Mouse (Mus musculus) hematopoietic stem cell, adult 5-6 weeks (primary cell): Measurements from ENCODE around the gene Usp51. TPM values are rescaled to one million over a fixed set of nuclear protein-coding genes. Genes with fewer than 3 reads are reported as not detected.
A peak's percentile ranks its signal among the peaks of the same experiment; 100 is the strongest.
"Not testable (repeated sequence)": the region's sequence is repeated elsewhere in the genome, so short reads cannot be mapped to it uniquely, and the experiment has no call there.

Source experiments
- ATAC-seq, 2 experiments: fragments of 125-278 bp in 1 of 2; replicated peaks in 1 of 2; 2 replicates each; pipeline ENCODE4 v1.8.0; 2016 to 2017; ENCODE audit warnings: inconsistent platforms in 2 of 2, mild to moderate bottlenecking in 2 of 2, moderate number of reproducible peaks in 2 of 2, low read depth in 1 of 2, moderate TSS enrichment in 1 of 2; ENCODE audit not compliant: low FRiP score in 2 of 2, poor library complexity in 2 of 2, severe bottlenecking in 2 of 2, insufficient read depth in 1 of 2, low TSS enrichment in 1 of 2
- total RNA-seq: library from RNA; stranded (forward); fragments of 172-1452, 232-1000 nt; gene quantifications from 2 replicates; pipeline ENCODE4 v1.2.3, GENCODE M21; 2017

Gene Usp51
- total RNA-seq, result 0.13 TPM in 1 of 2 replicates, not detected in the other

GRCm38 (mm10) chrX:153006387-153006841 is at the start of gene Usp51:
TSS of gene Usp51 (plus strand) at chrX:153006469.
- ATAC-seq, result peak; percentile 75 to 77

- no peak for ATAC-seq
These were observed 36.7 kb upstream of the Usp51 start for GRCm38 (mm10) chrX:152969606-152970005.

GRCm38 (mm10) chrX:152973476-152974203 is 32.6 kb upstream of the Usp51 start:
- peak; percentile 83 to 89 for ATAC-seq

- 0 out of 4 replicates have a peak, but pooled peaks of 1 of the 2 experiments have one; percentile 51 for ATAC-seq
These were observed 32.0 kb upstream of the Usp51 start for GRCm38 (mm10) chrX:152974204-152974661.

GRCm38 (mm10) chrX:152976538-152976937 is 29.7 kb upstream of the Usp51 start:
- no peak for ATAC-seq

GRCm38 (mm10) chrX:152985009-152985408 is 21.3 kb upstream of the Usp51 start:
- no peak for ATAC-seq

GRCm38 (mm10) chrX:152989852-152990251 is 16.4 kb upstream of the Usp51 start:
- not testable (repeated sequence) for ATAC-seq

GRCm38 (mm10) chrX:152996105-152996504 is 10.2 kb upstream of the Usp51 start:
- not testable (repeated sequence) for ATAC-seq

- peak; percentile 76 to 81 for ATAC-seq
These were observed 884 bp downstream of the Usp51 start for GRCm38 (mm10) chrX:153007021-153007684.

GRCm38 (mm10) chrX:153007685-153008047 is 1.4 kb downstream of the Usp51 start:
- ATAC-seq, result no peak

GRCm38 (mm10) chrX:153025255-153025654 is 19.0 kb downstream of the Usp51 start:
- ATAC-seq, result not testable (repeated sequence)

- ATAC-seq, result not testable (repeated sequence)
These were observed 19.4 kb downstream of the Usp51 start for GRCm38 (mm10) chrX:153025709-153026108.

GRCm38 (mm10) chrX:153031547-153031946 is 25.3 kb downstream of the Usp51 start:
- not testable (repeated sequence) for ATAC-seq

GRCm38 (mm10) chrX:153037087-153037971 is 31.1 kb downstream of the Usp51 start, which contains the start of gene Mageh1:
TSS of gene Mageh1 (minus strand) at chrX:153037575.
- ATAC-seq, result peak; percentile 66 to 86

GRCm38 (mm10) chrX:153037972-153038744 is 31.9 kb downstream of the Usp51 start:
- ATAC-seq, result peak; percentile 63 to 73; a peak in 3 of 4 replicates
